Mouse (Mus musculus): ENCODE measurements around the gene Cubn.

DNA sequence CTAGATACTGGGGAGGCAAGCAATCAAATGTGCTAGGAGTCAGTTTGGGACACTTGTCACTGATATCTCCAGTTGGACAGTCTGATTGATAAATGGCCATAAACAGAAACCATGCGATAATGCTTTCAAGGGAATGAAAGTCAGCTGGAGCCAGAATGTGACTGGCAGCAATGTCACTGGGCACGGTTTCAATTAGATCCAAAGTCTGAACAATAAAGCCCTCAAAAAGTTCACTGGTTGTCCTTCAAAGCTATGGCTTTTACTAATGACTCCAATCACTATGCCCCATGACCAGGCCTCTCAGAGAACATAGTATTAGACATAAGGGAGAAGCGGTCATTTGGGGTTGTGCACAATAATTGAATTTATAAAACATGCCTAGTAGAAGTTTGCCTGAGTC lies 7.0 kb downstream of the Cubn start:
- TF ChIP-seq CTCF (IDR thresholded peaks at IDR 0.05; ENCODE audit: insufficient read depth, low read length) (no peak), POLR2A (IDR thresholded peaks at IDR 0.05; ENCODE audit: borderline replicate concordance, extremely low read depth, low read depth, low read length) (no peak)
